8 mouse cellular contexts compared by ENCODE assay signal in the genomic region with DNA sequence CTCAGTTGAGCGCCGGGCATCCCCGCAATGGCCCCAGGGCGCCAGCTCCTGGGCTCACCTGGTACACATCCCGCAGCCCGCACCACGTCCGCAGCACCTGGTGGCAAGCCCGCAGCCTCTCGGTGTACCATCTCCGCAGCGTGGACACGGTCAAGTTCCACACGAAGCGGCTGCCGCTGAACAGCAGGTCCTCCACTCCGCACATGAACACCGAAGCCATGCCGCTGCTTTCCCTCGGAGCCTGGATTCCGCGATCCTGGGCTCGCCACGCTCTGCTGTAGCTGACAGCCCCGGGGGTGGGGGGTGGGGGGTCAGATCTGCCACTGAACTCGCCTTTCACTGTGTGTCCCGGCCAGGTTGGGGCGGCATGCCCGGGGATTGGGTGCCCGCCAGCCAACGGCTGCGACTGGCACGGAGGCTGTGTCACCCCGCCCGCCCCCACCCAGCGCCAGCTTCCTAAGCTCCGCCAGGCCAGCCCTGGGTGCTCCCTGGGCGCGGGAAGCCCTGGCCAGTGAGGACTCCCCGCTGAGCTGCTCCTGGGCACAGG.
DNase-seq lines count a peak whose midpoint lies in the region; ATAC-seq and TF ChIP-seq lines count a peak whose summit lies in the region.

No protein-coding gene starts in this region.

- no peak for TF ChIP-seq CTCF in thymus, adult 2 months (IDR thresholded peaks at IDR 0.05; ENCODE audit: borderline replicate concordance, control insufficient read depth, extremely low read depth, insufficient read depth, low read length, poor library complexity)

- no peaks in the 10 kb centered on the region for H3K9me3 ChIP-seq in embryonic facial prominence, embryonic 13.5 days
- H3K9me3 ChIP-seq in heart, embryonic 11.5 days (replicated peaks; ENCODE audit: control insufficient read depth, low read length): no peaks in the 10 kb centered on the region
- no peaks in the 10 kb centered on the region for H3K9me3 ChIP-seq in kidney, embryonic 14.5 days (ENCODE audit: control insufficient read depth, low read length)
- no peaks in the 10 kb centered on the region for H3K9me3 ChIP-seq in limb, embryonic 13.5 days
- H3K9me3 ChIP-seq in midbrain, embryonic 15.5 days: no peaks in the 10 kb centered on the region
- no peaks in the 10 kb centered on the region for H3K9me3 ChIP-seq in stomach, embryonic 16.5 days (replicated peaks; ENCODE audit: control insufficient read depth, low read length)

- 3% methylated on average over 40 of the region's 40 CpGs for WGBS in thymus, adult 2 months
- WGBS in embryonic facial prominence, embryonic 13.5 days: under 1% methylated on average over 40 of the region's 40 CpGs
- WGBS in heart, embryonic 11.5 days (ENCODE audit: insufficient replicate concordance): 1% methylated on average over 40 of the region's 40 CpGs
- WGBS in kidney, embryonic 14.5 days: 2% methylated on average over 35 of the region's 40 CpGs
- WGBS in limb, embryonic 13.5 days: 1% methylated on average over 40 of the region's 40 CpGs
- 1% methylated on average over 39 of the region's 40 CpGs for WGBS in midbrain, embryonic 15.5 days
- WGBS in stomach, embryonic 16.5 days: 1% methylated on average over 40 of the region's 40 CpGs

- peaks cover 5% of the 10 kb centered on the region; the same call in 1 of the 2 replicates for H3K27me3 ChIP-seq in thymus, adult 2 months (ENCODE audit: control insufficient read depth, insufficient read depth, low read length)
- peaks cover 47% of the 10 kb centered on the region for H3K27me3 ChIP-seq in embryonic facial prominence, embryonic 13.5 days
- peaks cover 2% of the 10 kb centered on the region; the same call in 1 of the 2 replicates for H3K27me3 ChIP-seq in heart, embryonic 11.5 days (ENCODE audit: control insufficient read depth, insufficient read depth, low read length)
- peaks cover 15% of the 10 kb centered on the region; the same call in 1 of the 2 replicates for H3K27me3 ChIP-seq in kidney, embryonic 14.5 days (ENCODE audit: control insufficient read depth, insufficient read depth, low read length)
- peaks cover 39% of the 10 kb centered on the region for H3K27me3 ChIP-seq in limb, embryonic 13.5 days
- H3K27me3 ChIP-seq in midbrain, embryonic 15.5 days (replicated peaks): 0 out of 2 replicates have a peak, but pooled peaks cover 3% of the 10 kb centered on the region
- peaks cover 3% of the 10 kb centered on the region; the same call in 1 of the 2 replicates for H3K27me3 ChIP-seq in stomach, embryonic 16.5 days (ENCODE audit: control insufficient read depth, insufficient read depth, low read length)

- DNase-seq in thymus, adult 2 months: no peak
- no peak for DNase-seq in thymus, postnatal 25 days

- 0 out of 2 replicates have a peak, but pooled peaks have one; percentile 27 for ATAC-seq in embryonic facial prominence, embryonic 13.5 days (ENCODE audit: insufficient number of reproducible peaks, insufficient read depth, low FRiP score, low TSS enrichment, low read depth)
- ATAC-seq in heart, embryonic 11.5 days (replicated peaks; ENCODE audit: insufficient number of reproducible peaks, low FRiP score, low TSS enrichment): no peak
- ATAC-seq in kidney, embryonic 14.5 days (ENCODE audit: low FRiP score, low TSS enrichment): peak; percentile 77
- ATAC-seq in limb, embryonic 13.5 days (ENCODE audit: low FRiP score, low read depth): peak; percentile 59; the same call in 1 of the 2 replicates
- ATAC-seq in midbrain, embryonic 15.5 days (replicated peaks): peak; percentile 76
- peak; percentile 58; the same call in 1 of the 2 replicates for ATAC-seq in stomach, embryonic 16.5 days (ENCODE audit: insufficient read depth, low FRiP score)

- no peaks in the 10 kb centered on the region; the same call in 1 of the 2 replicates for H3K4me1 ChIP-seq in thymus, adult 2 months (replicated peaks; ENCODE audit: control insufficient read depth, insufficient read depth, low read length)
- peaks cover 23% of the 10 kb centered on the region for H3K4me1 ChIP-seq in embryonic facial prominence, embryonic 13.5 days
- H3K4me1 ChIP-seq in heart, embryonic 11.5 days (ENCODE audit: control insufficient read depth, insufficient read depth, low read length): peaks cover 7% of the 10 kb centered on the region
- peaks cover 13% of the 10 kb centered on the region; the same call in 1 of the 2 replicates for H3K4me1 ChIP-seq in kidney, embryonic 14.5 days (ENCODE audit: control insufficient read depth, insufficient read depth, low read length)
- peaks cover 35% of the 10 kb centered on the region for H3K4me1 ChIP-seq in limb, embryonic 13.5 days
- H3K4me1 ChIP-seq in midbrain, embryonic 15.5 days: peaks cover 25% of the 10 kb centered on the region
- H3K4me1 ChIP-seq in stomach, embryonic 16.5 days (ENCODE audit: control insufficient read depth, insufficient read depth, low read length): peaks cover 16% of the 10 kb centered on the region

- no peaks in the 10 kb centered on the region for H3K36me3 ChIP-seq in thymus, adult 2 months (ENCODE audit: control insufficient read depth, insufficient read depth, low read length)
- no peaks in the 10 kb centered on the region for H3K36me3 ChIP-seq in embryonic facial prominence, embryonic 13.5 days
- H3K36me3 ChIP-seq in heart, embryonic 11.5 days (ENCODE audit: control insufficient read depth, insufficient read depth, low read length): no peaks in the 10 kb centered on the region
- H3K36me3 ChIP-seq in kidney, embryonic 14.5 days (ENCODE audit: control insufficient read depth, insufficient read depth, low read length): no peaks in the 10 kb centered on the region
- no peaks in the 10 kb centered on the region for H3K36me3 ChIP-seq in limb, embryonic 13.5 days
- H3K36me3 ChIP-seq in midbrain, embryonic 15.5 days (replicated peaks): no peaks in the 10 kb centered on the region
- H3K36me3 ChIP-seq in stomach, embryonic 16.5 days (ENCODE audit: control insufficient read depth, insufficient read depth, low read length): no peaks in the 10 kb centered on the region

- H3K4me3 ChIP-seq in thymus, adult 2 months (ENCODE audit: control insufficient read depth, insufficient read depth, low read length): peak overlapping the region; percentile 43
- H3K4me3 ChIP-seq in embryonic facial prominence, embryonic 13.5 days: peak overlapping the region; percentile 52
- H3K4me3 ChIP-seq in heart, embryonic 11.5 days (ENCODE audit: low read depth, low read length): peak overlapping the region; percentile 60
- H3K4me3 ChIP-seq in kidney, embryonic 14.5 days (ENCODE audit: low read length): peak overlapping the region; percentile 48
- peak overlapping the region; percentile 50 for H3K4me3 ChIP-seq in limb, embryonic 13.5 days
- peak overlapping the region; percentile 47 for H3K4me3 ChIP-seq in midbrain, embryonic 15.5 days
- peak overlapping the region; percentile 52 for H3K4me3 ChIP-seq in stomach, embryonic 16.5 days (replicated peaks; ENCODE audit: low read length)

- no peak overlapping the region for H3K27ac ChIP-seq in thymus, adult 2 months (ENCODE audit: control insufficient read depth, insufficient read depth, low read length)
- no peak overlapping the region for H3K27ac ChIP-seq in embryonic facial prominence, embryonic 13.5 days
- H3K27ac ChIP-seq in heart, embryonic 11.5 days (ENCODE audit: low read depth, low read length): no peak overlapping the region
- H3K27ac ChIP-seq in kidney, embryonic 14.5 days (ENCODE audit: low read depth, low read length): no peak overlapping the region
- no peak overlapping the region for H3K27ac ChIP-seq in limb, embryonic 13.5 days
- H3K27ac ChIP-seq in midbrain, embryonic 15.5 days: no peak overlapping the region
- H3K27ac ChIP-seq in stomach, embryonic 16.5 days (ENCODE audit: low read length): no peak overlapping the region

- peak overlapping the region; percentile 99 for H3K4me2 ChIP-seq in embryonic facial prominence, embryonic 13.5 days
- H3K4me2 ChIP-seq in heart, embryonic 11.5 days: peak overlapping the region; percentile 100
- H3K4me2 ChIP-seq in kidney, embryonic 14.5 days (replicated peaks; ENCODE audit: low read depth, low read length): peak overlapping the region; percentile 94
- peak overlapping the region; percentile 97 for H3K4me2 ChIP-seq in limb, embryonic 13.5 days (replicated peaks)
- H3K4me2 ChIP-seq in midbrain, embryonic 15.5 days: peak overlapping the region; percentile 95
- H3K4me2 ChIP-seq in stomach, embryonic 16.5 days (ENCODE audit: low read depth, low read length): peak overlapping the region; percentile 95

- TF ChIP-seq POLR2A in thymus, adult 2 months (IDR thresholded peaks at IDR 0.05; ENCODE audit: control insufficient read depth, extremely low read depth, insufficient read depth, low read length, poor library complexity): no peak

- peak overlapping the region; percentile 64 for H3K9ac ChIP-seq in embryonic facial prominence, embryonic 13.5 days
- peak overlapping the region; percentile 70 for H3K9ac ChIP-seq in heart, embryonic 11.5 days (ENCODE audit: low read depth, low read length)
- peak overlapping the region; percentile 42 for H3K9ac ChIP-seq in kidney, embryonic 14.5 days (ENCODE audit: low read depth, low read length)
- peak overlapping the region; percentile 69 for H3K9ac ChIP-seq in limb, embryonic 13.5 days
- H3K9ac ChIP-seq in midbrain, embryonic 15.5 days: peak overlapping the region; percentile 54
- H3K9ac ChIP-seq in stomach, embryonic 16.5 days (ENCODE audit: low read length): peak overlapping the region; percentile 66
